Mouse (Mus musculus): Measurements from ENCODE around the gene Gm20661.

GRCm38 (mm10) chr9:107934146-107934545 is 48.7 kb upstream of the Gm20661 start:
- TF ChIP-seq POLR2A (IDR thresholded peaks at IDR 0.05; ENCODE audit: borderline replicate concordance, insufficient read depth, low read length) = no peak
- no peak for TF ChIP-seq CTCF (IDR thresholded peaks at IDR 0.05; ENCODE audit: borderline replicate concordance, insufficient read depth, low read depth, low read length)

Data from cerebellum, adult 2 months (tissue).